Mouse (Mus musculus) granulocyte monocyte progenitor cell, adult 5-6 weeks (primary cell): Measurements from ENCODE around the gene Clec2d. TPM values are rescaled to one million over a fixed set of nuclear protein-coding genes. Genes with fewer than 3 reads are reported as not detected.
"Not testable (repeated sequence)": the region's sequence is repeated elsewhere in the genome, so short reads cannot be mapped to it uniquely, and the experiment has no call there.

Experiments used
- ATAC-seq: replicated peaks from 2 replicates; pipeline ENCODE4 v1.8.0; 2016; ENCODE audit warnings: mild to moderate bottlenecking, moderate TSS enrichment, inconsistent platforms; ENCODE audit not compliant: poor library complexity, severe bottlenecking
- total RNA-seq, 2 experiments: library from RNA; stranded (forward) in 1 of 2; stranded (reverse) in 1 of 2; fragments of 200-712, 200-1000 nt in 1 of 2; fragments of >200 nt in 1 of 2; fragmentation: Nextera tagmentation in 1 of 2; gene quantifications; 2 replicates each; pipeline ENCODE4 v1.2.3; 2014 to 2017

Gene Clec2d
- total RNA-seq (2014; fragmentation: Nextera tagmentation) (29.6 and 31.1 TPM in 2 replicates), total RNA-seq (2017) (83.5 and 99.8 TPM in 2 replicates)

DNA sequence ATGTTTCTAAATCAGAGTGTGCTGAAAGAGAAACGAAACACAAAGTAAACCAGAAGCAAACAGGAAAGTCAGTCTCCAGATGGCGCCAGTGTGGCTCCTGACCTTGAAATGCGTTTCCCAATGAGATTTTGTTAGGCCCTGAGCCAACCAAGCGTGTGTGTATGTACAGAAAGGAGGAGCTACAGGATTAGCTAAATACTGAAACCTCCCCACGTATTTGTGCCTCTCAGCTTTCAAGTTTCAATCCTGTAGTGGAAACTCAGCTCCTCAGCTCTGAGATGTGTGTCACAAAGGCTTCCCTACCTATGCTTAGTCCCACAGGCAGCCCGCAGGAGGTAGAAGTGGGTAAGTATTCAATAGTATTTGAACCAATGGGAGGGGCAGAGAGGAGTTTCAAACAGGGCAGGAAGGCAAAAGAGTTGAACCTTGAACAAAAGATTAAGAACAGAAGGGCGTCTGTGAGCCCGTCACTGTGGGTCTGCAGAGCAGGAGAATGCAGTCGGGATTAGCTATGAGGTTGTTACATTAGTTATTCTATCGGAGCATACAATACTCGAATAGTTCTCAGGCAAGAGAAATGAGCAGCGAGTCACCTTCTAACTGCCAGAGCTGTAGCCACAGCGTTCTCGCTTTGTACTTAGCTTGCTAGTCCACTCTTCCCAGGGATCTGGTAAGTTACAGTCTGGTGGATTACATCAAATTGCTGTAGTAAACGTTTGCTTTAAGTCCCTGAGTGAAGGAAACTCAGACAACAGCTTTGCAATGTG, at the start of gene Clec2d:
Gene Clec2d (plus strand): TSS at position 213 of the 767 bp plus-strand sequence.
- peak; percentile 97 for ATAC-seq

DNA sequence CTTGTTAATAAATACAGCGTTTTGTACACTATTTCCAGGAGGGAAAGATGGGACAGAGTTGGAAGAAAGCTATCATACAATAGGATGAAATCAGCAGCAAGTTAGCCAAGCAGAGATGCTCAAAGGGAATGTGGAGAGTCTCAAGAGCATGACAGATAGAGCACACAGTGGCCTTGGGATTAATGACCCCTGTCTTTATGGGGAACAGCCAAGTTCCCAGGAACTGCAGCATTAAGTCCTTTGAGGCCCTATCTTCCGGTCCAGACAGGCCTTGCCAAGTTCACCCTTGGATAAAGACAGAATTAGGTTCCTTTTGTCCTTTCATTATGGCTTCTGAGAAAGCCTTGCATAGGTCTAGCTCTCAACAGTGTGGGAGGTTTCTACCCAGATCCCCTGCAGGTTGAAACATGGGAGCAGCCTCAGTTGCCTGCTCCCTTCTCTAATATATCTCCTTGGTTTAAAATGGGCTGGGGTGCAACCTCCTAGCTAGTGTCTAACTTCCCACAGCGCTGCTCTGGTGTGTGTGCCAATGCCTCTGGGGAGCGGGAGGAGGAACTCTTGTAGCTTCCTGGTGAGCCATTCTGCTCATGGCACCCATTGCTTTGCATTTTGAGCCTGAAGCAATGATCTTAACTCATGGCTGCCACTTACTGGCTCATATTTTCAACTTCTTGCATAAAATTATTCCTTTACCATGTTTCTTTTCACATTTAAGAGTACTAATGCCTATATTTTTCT, 47.6 kb upstream of the Clec2d start:
- ATAC-seq: peak; percentile 58; the same call in 1 of the 2 replicates

GRCm38 (mm10) chr6:129146812-129147211, 33.6 kb upstream of the Clec2d start:
- no peak for ATAC-seq

GRCm38 (mm10) chr6:129160103-129160502, 20.3 kb upstream of the Clec2d start:
- ATAC-seq: no peak

GRCm38 (mm10) chr6:129161136-129161535, 19.3 kb upstream of the Clec2d start:
- ATAC-seq: no peak

GRCm38 (mm10) chr6:129161951-129162350, 18.5 kb upstream of the Clec2d start:
- no peak for ATAC-seq

GRCm38 (mm10) chr6:129162587-129163159, 17.7 kb upstream of the Clec2d start:
- no peak for ATAC-seq

DNA sequence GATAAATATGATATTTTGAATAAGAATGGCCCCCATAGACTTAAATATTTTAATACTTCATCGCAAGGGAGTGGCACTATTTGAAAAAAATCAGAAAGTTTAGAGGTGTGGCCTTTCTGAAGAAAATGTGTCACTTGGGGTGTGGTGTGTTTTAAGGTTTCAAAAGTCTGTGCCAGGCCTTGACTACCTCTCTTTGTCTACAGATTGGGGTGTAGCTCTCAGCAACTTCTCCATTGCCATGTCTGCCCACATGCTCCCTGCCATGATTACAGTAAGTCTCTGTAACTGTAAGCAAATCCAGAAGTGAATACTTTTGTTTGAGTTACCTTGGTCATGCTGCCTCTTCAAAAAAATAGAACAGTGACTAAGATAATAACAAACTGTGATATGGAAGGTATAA, 16.8 kb upstream of the Clec2d start:
- no peak for ATAC-seq

- ATAC-seq: no peak
Observed at GRCm38 (mm10) chr6:129170925-129171324, 9.5 kb upstream of the Clec2d start.

DNA sequence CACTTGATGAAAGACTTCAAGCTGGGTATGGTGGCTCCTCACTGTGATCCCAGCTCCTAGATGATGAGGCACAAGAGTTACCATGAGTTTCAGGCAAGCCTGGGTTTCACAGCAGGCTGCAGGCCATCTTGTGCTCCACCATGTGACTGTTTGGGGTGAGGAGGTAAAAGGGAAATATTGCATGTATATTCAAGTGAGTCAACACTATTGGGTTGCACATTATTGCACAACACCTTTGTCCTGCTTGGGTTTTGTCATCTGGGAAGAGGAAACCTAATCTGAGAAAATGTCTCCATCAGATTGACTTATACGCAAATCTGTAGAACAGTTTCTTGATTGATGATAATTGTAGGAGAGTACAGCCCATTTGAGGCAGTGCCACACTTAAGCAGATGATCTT, 8.7 kb upstream of the Clec2d start:
- peak; percentile 100 for ATAC-seq

DNA sequence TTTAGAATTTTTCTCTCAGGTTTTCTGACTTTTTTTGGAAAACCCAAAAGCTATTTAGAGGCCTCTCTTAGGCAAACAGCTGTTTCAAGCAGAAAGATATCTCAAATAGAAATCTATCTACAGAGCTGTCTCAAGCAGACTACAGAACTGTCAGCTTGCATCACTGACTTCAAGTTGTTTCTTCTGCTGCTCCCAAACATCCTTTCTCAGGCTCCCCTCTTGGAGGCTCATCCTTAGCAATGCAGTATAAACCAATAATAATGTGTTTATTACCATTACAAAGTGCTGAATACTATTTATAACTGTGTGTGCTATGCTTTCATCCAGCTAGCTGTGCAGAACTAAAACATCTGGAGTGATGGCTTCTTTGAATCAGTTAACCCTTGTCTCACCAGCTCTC, 5.6 kb upstream of the Clec2d start:
- no peak for ATAC-seq

- ATAC-seq: no peak
Observed at GRCm38 (mm10) chr6:129175612-129176011, 4.8 kb upstream of the Clec2d start.

DNA sequence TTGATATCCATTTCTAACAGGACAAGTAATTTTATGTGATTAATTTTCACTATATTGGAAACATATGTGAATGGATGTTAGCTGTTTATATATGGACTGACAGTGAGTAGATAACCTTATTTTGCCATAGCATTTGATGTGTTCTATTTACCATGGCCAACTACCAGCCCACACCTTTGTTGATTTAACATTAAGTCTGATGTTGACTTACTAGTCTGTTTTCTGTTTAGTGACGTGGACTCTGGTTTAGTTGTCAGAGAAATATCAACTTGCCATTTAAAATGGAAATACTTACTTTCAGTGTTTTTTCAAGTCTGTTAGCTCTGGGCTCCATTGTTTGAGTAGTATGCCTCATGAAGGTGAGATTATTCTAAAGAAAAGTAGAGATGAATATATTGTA, 3.8 kb upstream of the Clec2d start:
- ATAC-seq: no peak

GRCm38 (mm10) chr6:129179281-129179680, 1.1 kb upstream of the Clec2d start:
- ATAC-seq: no peak

- not testable (repeated sequence) for ATAC-seq
Observed at GRCm38 (mm10) chr6:129179831-129180230, 584 bp upstream of the Clec2d start.

DNA sequence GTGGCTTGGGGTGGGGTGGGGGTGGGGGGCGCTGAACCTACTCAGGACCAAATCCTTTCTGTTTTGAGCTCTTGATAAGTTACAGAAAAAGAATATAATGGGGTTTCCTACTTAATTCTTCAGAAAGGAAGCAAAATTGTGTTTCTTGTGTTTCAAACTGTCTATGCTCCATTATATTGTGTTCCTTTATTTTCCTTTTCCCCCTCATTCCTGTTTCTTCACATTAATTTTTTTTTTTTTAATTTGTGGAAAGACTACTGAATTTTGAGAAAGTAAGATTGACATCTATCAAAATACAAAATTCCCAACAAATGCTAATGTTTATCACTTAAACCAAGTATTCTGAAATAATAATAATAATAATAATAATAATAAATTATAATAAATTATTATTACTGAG, 834 bp downstream of the Clec2d start:
- no peak for ATAC-seq

DNA sequence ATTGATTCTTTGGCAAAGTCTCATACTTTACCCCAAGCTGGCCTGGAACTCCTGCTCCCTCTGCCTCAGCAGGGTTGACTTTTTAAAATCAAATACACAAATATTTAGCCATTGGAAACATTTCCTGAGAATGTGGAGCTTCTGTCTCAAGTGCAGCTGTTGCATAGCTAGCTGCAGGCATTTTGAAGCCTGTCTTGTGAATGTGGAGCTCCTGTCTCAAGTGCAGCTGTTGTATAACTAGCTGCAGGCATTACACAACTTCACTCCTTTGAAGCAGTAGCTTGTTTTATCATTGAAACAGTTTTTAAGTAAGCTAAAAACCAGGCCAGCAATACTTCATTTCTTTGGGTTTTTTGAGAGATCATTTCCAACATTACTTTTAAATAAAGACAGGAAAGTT, 1.3 kb downstream of the Clec2d start:
- ATAC-seq: no peak

DNA sequence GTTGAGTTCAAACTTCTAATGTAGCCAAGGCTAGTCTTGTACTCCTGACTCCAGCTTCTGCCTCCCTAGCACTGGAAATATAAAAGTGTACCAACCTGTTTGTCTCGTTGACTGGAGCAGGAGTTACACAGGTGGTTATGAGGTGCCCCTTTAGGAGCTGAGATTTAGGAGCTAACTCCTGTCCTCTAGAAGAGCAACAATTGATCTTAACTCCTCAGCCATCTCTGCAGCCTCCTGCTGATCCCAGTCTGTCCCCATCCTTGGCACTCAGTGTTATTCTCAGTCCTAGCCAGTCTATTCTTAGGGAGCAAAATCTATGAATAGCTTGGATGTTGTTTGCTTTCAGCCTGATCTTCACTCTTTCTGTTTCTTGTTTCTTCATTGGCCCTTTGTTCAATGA, 2.1 kb downstream of the Clec2d start:
- no peak for ATAC-seq

- ATAC-seq: not testable (repeated sequence)
Observed at GRCm38 (mm10) chr6:129184001-129184400, 3.6 kb downstream of the Clec2d start.

DNA sequence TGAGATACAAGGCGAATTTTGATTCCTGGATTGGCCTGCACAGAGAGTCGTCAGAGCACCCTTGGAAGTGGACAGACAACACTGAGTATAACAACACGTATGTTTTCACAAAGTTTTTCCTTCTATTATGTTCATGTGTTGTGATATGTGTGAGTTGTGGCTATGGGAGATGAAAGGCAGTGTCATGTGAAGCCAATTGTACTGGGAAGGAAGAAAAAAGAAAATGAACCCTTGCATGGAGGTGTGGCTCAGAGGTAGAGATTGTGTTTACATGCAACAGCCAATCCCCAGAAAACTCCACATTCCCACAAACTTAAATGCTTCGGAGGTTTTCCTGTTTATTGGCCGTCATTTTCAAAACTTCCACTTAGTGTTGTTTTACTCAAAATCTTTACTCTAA, 4.4 kb downstream of the Clec2d start:
- ATAC-seq: no peak

- no peak for ATAC-seq
Observed at GRCm38 (mm10) chr6:129186022-129186421, 5.6 kb downstream of the Clec2d start.
